Mouse (Mus musculus) NIH3T3 (cell line): ENCODE measurements around the gene Sec22b.

ENCODE experiments used
- DNase-seq: peaks from one replicate; pipeline ENCODE4 v3.0.0-alpha.2; 2012; ENCODE audit warnings: low read depth

Sec22b gene

GRCm38 (mm10) chr3:97900516-97901490, at the start of gene Sec22b:
Gene Sec22b, plus strand, starts transcription at chr3:97901190.
- peak; percentile 95 for DNase-seq

GRCm38 (mm10) chr3:97851803-97852202, 49.2 kb upstream of the Sec22b start:
- peak; percentile 21 for DNase-seq

DNA sequence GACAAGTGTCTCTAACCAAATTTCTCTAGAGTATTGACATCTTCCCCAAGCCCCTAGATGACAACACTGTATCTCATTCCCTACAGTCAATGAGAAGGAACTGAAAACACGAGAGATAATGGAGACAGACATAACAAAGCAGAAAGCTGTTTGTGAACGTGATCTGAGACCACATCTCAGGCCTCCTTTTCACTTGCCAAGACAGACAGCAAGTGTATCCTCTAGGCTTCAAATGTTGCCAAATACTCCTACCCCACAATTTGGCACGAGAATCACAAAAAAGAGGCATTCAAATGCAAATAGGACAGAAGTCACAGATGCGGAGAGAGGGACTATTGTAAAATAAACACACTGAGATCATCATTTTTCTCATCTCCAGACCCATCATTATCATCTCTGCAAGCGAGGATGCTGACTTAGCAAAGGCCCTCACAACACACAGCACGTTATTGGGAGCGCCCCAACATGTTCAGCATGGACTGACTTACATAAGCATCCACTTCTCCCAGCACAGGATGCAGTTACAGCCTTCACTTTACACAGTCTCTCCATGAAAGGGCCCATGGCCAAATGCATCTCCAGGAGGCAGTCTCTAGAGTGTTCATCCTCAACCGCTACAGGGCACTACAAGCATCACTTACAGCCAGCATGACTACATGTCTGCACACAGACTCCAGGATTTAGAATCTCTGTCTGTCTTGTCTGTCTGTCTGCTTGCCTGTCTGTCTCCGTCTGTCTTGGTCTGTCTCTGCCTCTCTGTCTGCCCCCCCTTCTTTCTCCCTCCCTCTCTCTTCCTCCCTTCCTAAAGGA, 46.2 kb upstream of the Sec22b start:
- no peak for DNase-seq

DNA sequence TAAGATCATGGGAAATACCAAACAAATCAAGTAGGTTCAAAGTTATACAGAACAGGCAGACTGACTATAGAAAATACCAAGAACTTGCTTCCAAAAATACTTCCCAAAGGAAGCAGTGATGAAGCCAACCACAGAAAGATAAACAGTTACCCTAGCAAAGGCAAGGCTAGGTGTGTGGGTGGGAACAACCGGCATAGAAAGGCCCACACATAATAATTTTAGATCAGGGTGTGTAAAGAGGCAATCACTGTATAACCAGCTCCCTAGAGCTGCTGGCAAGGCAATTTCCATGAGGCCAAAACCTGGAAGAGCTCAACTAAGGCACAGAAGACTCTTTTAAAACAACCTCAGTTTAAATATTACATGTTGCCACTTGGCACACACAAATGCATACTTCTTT, 41.6 kb upstream of the Sec22b start:
- no peak for DNase-seq

- no peak for DNase-seq
Observed at GRCm38 (mm10) chr3:97860820-97861451, 40.1 kb upstream of the Sec22b start.

DNA sequence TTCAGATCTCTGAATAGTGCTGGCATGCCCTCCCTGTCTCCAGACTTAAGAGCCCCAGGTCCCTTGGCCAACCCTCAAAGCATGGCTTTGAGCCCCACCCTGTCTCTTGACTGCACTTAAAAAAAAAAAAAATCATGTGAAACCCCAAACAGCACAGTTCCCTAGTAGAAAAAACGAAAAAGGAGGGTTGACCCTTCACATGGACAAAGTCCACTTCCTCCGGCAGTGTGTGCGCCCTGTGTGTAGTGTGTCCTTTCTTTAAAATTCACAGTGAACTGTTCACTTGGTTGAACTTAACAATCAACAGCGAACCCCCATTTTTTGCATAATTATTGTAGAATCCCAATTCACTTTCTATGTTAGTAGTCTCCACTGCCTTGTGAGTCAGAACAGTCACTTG, 34.3 kb upstream of the Sec22b start:
- no peak for DNase-seq

GRCm38 (mm10) chr3:97867221-97868023, 33.6 kb upstream of the Sec22b start:
- DNase-seq, result peak; percentile 30

DNA sequence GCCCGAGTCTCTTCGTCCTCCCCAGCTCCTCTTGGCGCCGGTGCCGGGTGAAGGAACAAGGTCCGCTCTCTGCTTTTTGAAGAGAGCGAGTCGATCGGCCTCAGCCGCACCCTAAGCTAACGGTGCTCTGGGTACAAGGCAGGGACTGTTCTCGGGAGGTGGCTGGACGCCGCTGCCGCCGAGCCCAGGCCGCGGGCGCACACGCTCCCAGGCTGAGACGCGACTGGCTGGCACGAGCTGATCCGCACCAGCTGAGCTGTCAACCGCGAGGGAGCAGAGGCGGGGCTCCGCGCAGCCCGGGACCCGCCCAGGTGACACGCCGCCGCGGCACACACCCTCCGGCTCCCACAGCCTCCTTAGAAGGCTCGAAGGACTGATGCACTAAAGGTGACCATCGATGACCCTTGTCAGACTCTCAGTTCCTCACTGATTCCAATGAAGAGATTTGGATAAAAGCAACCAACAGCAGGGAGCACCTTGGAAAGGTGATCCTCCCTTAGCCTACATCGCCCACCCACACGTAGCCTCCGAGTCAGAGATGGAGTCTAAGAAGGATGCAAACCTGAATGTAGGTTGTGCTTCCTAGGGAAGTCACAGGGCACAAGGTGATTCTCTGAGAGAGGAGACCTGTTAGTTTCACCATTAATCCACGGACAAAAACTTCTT, 32.8 kb upstream of the Sec22b start:
- DNase-seq, result peak; percentile 50

GRCm38 (mm10) chr3:97868733-97869132, 32.3 kb upstream of the Sec22b start:
- DNase-seq, result no peak

DNA sequence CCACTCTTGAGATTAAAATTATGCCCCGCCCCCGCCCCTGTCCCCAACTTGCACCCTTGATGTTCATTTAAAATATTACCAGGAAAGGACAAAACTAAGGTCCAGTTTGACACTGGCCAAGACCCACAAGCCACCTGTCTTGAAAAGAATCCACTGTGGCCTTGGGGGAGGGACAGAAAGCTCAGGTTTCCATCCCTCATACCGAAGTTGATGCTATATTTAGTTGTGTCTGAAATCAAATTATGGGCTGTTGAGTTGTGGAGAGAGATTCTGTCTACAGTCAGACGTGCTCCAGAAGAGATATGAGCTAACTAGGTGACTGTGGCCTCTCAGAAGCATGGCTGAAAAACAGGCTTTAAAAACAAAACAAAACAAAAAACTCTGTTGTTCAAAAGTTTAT, 31.3 kb upstream of the Sec22b start:
- DNase-seq, result no peak

- no peak for DNase-seq
Observed at GRCm38 (mm10) chr3:97874777-97875176, 26.2 kb upstream of the Sec22b start.

DNA sequence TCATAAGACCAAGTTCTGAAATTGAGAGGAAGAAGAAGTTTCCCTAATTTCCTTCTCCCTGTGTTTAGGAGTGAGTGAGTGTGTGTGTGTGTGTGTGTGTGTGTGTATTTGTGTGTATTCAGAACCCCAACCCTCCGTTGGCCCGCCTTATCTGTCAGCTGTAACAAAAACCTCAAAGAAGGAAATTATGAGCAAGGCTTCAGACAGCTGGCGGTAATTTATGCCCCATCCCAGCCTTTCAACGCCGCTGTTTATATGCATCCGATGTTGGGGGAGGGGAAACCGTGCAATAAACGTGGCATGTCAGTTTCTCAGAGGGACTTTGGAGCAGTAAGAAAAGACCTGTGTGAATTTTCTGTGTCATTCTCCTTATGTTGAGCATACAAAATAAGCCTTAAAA, 24.7 kb upstream of the Sec22b start:
- DNase-seq, result peak; percentile 21

DNA sequence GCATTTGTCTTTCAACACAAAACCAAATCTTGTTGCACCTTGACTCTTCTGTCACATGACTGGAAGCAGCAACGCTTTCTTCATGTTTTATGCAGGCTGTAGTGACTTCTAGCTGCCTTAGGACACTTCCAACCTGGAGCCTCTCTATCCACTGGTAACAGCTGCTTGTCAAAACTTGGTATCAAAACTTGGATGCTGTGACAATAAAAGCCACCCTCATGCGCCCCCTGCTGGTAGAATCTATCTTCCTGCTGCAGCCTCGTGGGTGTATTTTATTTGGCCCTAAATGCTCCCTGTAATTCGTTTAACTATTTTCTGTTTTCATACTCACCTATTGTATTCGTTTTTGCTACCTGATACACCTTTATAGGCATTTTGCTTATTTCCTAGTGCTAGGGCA, 21.8 kb upstream of the Sec22b start:
- DNase-seq, result peak; percentile 88

DNA sequence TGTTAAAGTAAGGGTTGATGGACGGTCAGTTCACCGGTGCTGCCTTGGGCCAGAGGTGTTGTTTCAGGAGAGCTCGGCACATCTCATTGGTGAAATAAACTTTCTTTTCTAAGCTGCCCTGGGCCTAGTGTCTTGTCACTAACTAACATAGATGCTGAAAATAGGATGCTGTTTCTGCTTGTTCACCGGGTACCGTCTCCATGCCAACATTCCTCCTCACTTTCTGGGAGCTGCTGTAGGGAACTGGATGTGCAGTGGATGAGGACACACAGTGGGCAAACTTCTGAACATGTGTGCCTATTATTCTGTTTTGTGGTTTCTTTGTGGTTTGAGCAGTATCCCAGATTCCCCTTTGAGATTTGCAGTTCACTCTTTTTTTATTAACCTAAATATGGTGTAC, 19.4 kb upstream of the Sec22b start:
- no peak for DNase-seq

DNA sequence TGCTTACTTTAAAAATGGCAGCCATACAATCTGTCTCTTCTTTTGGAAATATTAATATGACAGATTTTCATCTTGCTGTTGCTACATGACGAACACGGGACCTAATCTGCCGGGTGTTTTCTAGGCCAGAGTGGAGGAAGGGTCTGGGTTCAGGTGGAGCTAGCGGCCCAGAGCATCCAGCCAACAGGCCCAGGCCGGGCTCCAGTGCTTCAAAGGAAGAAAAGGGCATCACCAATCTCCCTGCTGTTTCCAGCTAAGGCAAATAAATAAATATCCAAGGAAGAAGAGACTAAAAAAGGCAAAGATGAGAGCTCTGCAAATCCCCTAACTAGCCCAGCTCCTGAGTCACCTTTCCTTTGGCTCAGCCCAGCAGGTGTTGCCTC, 13.2 kb upstream of the Sec22b start:
- DNase-seq, result no peak

DNA sequence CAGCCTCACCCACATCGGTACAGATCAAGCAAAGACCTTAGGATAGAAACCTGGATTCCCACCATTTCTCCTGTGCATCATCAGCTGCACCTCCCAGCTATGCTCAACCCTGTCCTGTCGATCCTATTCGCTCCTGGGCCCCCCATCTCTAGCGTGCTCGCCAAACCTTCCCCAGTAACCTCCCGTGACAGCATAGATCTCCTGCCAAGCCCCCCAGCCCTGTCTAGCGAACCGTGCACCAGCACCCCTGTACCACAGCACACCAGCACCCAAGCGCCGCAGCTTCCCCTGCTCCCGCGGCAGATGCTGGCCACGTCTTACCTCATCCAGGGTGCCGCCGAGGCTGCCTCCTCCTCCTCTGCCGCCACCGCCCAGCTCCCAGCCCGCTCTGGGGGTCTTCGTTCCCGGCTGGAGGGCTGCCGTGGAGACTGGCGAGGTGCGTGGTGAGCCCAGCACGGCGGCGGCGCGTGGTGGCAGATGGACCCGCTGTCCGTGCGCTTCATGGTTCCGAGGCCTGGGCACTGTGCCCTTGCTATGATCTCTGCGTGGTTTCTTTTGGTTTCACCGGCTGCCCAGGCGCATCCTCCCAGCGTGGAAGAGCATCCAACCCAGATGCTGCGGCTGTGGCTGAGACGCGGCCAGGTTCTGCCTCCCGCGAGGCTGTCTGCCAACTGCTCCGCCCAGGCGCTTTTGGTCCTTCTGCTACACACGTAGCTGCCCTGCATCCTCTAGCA, 12.7 kb upstream of the Sec22b start, which contains the start of gene Pde4dip:
TSS of gene Pde4dip (minus strand) at position 540 of the 734 bp plus-strand sequence.
- DNase-seq, result no peak

DNA sequence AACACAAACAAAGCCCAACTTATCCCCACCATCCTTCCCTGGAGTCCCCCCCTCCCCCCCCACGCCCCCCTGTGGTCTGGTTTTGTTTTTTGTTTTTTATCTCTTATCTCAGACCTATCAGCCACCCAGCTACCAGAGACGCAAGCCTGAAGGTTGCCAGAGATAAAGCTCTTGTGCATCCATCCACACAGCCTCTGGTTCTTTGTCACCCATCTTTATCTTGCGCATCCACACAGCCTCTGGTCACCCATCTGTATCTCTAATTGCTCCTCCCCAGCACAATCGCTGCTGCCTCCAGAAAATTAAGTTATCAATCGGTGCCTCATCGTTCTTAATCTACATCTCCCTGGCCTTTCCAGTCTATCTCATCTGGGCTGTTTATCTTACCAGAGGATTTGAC, 10.8 kb upstream of the Sec22b start:
- no peak for DNase-seq

DNA sequence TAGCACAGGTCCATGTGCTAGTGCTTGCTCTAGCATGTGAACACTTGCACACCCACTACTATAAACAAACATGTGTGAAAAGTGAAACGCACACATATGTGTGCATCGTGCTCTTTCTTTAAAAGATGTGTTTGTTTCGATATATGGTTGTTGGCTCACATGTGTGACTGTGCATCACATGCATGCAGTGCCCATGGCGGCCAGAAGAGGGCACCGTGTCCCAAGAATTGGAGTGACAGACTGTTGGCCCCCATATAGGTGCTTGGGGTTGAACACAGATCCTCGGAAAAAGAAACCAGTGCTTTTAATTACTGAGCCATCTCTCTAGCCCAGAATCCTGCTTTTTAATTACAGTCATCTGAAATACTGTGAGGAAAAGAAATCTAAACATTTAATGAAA, 6.3 kb upstream of the Sec22b start:
- DNase-seq, result peak; percentile 63

DNA sequence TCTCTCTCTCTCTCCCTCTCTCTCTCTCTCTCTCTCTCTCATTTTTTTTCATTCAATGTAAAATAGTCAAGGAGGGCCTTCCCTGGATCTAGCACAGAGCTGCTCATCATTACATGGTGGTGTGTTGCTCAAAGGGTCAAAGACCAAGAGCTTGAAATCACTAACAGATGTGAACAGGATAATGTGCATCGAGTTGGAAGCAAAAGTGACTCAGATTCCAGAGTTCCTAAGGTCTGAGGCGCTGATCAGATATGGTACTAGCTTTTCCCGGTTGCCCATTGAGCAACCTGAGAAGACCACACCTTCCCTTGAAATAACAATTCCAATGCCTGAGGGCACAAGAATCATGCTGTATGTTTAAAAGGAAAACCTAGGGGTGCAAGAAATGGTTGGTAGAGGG, 2.6 kb upstream of the Sec22b start:
- peak; percentile 81 for DNase-seq

GRCm38 (mm10) chr3:97901586-97901985, 596 bp downstream of the Sec22b start:
- DNase-seq, result no peak
